Mouse (Mus musculus): Measurements from ENCODE around the gene Dctn2. TPM values are rescaled to one million over a fixed set of nuclear protein-coding genes. Genes with fewer than 3 reads are reported as not detected.

The Dctn2 gene
- polyA plus RNA-seq, 1 experiment from 2014 or later: 127 TPM

DNA sequence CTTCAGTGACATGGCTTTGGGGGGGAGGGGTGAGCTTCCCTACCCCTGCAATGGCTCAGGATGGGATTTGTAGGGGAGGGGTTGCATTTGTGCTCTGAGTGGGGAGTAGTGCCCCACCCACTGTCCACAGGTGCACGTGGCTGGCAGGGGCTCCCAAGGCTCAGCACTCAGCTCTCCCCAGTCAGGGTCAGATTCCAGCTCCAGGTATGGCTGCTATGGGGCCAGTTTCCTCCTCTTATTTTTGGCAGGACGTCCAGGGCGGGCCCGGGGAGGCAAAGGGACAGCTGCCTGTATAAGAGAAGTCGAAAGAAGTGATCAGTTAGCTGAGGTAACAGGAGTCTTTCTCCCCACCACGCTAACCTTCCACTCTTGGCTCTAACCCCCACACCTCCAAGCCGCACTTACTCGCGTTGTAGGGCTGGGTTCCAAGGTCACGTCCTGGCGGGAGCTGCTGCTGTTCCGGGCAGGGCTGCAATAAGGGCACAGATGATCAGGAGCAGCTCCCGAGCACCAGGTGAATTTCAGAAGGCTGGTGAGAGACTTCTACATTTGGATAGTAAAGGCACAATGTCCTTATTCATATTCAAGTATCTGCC, 16.6 kb downstream of the Dctn2 start:
- H3K4me2 ChIP-seq: no peak overlapping the region
- no peak overlapping the region for H3K9ac ChIP-seq
- ATAC-seq (replicated peaks; ENCODE audit: insufficient number of reproducible peaks, insufficient read depth, low FRiP score, low read depth): no peak
- H3K4me1 ChIP-seq (replicated peaks): peaks cover 32% of the 10 kb centered on the region
- H3K9me3 ChIP-seq (replicated peaks): no peaks in the 10 kb centered on the region
- H3K36me3 ChIP-seq: peaks cover 94% of the 10 kb centered on the region
- no peaks in the 10 kb centered on the region for H3K27me3 ChIP-seq
- no peak overlapping the region for H3K4me3 ChIP-seq
- H3K27ac ChIP-seq: no peak overlapping the region
- WGBS: 68% methylated on average over 13 of the region's 13 CpGs

DNA sequence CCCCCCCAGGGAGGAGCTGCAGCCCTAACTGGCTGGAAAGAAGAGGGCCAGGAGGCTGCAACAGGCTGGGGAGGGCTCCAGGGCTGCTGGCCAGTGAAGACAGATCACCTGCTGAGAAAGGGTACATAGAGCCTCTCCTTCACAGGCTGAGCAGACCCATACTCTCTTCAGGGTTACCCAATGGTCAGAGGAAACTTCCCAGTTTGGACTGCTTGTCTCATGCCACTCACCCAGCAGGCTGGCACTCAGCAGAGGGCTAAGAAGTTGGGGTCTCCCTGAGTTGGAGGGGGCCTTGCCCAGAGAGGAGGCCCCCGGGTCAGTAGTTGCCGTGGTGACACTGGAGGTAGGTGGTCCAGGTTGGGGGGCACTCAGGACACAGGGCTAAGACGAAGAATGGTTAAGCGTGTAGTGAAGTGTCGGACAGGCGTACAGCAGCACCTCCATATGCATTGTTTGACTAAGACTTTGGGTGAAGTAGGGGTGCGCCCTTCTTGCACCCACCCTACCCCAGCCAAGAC, 18.0 kb downstream of the Dctn2 start:
- peaks cover 82% of the 10 kb centered on the region for H3K36me3 ChIP-seq
- H3K9me3 ChIP-seq (replicated peaks): no peaks in the 10 kb centered on the region
- H3K27me3 ChIP-seq: no peaks in the 10 kb centered on the region
- ATAC-seq (replicated peaks; ENCODE audit: insufficient number of reproducible peaks, insufficient read depth, low FRiP score, low read depth): no peak
- H3K27ac ChIP-seq: no peak overlapping the region
- no peak overlapping the region for H3K4me3 ChIP-seq
- H3K4me1 ChIP-seq (replicated peaks): peaks cover 35% of the 10 kb centered on the region
- H3K4me2 ChIP-seq: no peak overlapping the region
- H3K9ac ChIP-seq: no peak overlapping the region
- WGBS: 95% methylated on average over 7 of the region's 7 CpGs

DNA sequence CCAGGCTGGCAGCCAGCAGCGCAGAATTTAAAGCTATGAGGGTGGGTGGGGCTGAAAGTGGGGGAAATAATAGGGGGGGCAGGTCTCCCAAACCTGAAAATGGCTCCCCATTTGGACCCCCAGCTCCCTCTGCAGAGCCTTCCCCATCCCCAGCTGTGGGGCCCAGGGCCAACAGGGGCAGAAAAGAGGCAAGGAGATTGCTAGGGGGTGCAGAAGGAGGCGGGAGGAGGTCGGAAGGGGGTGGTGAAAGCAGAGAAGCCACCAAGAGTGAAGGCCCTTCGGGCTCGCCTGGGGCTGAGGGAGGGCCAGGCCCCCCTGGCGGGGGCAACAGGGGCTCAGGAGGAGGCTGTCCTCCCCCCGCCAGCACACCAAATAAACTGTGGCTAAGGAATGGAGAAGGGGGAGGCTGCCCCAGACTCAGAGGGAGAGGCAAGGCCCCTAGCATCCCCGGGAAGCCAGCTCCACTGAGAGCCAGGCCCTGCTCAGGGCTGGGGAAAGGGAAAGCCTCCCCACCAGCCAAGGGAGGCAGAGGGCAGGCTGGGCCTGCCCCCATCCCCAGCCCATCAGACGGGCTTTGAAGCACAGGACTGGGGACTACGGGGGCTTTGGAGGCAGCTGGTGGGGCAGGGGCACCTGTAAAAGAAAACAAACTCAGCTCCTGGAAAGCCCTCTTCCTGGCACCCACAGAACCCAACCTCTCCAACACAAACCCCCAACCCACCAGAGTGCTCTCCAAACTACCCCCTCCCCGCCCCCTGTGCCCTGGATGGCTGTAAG, 18.7 kb downstream of the Dctn2 start:
- peaks cover 75% of the 10 kb centered on the region for H3K36me3 ChIP-seq
- peak overlapping the region; percentile 21; the same call in 1 of the 2 replicates for H3K9ac ChIP-seq
- H3K4me1 ChIP-seq (replicated peaks): peaks cover 41% of the 10 kb centered on the region
- no peak overlapping the region for H3K4me2 ChIP-seq
- no peak overlapping the region for H3K4me3 ChIP-seq
- no peak overlapping the region for H3K27ac ChIP-seq
- 75% methylated on average over 11 of the region's 11 CpGs for WGBS
- H3K9me3 ChIP-seq (replicated peaks): no peaks in the 10 kb centered on the region
- no peaks in the 10 kb centered on the region for H3K27me3 ChIP-seq
- no peak for ATAC-seq (replicated peaks; ENCODE audit: insufficient number of reproducible peaks, insufficient read depth, low FRiP score, low read depth)

DNA sequence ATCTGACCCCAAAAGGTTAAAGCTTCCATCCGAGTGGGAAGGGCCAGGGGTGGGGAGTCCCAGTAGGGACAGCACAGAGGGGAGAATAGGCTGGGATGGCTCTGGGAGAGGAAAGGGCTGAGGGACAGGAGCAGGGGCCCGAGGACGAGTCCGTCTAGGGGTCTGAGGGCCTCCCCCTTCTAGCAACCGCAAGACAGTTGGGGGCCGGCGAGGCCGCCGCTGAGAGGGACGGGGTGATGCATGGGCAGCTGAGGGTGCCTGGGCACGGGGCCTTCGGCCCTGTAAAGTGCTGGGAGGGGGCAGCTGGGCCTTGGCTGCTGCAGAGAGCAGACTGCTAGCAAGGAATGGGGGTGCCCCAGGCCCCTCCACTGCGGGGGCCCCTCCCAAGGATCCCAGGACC, 19.5 kb downstream of the Dctn2 start:
- Histone ChIP-seq H3K27me3 (no peaks in the 10 kb centered on the region), H3K9me3 (replicated peaks) (no peaks in the 10 kb centered on the region), H3K4me1 (replicated peaks) (peaks cover 42% of the 10 kb centered on the region), H3K27ac (no peak overlapping the region), H3K9ac (peak overlapping the region; percentile 21; the same call in 1 of the 2 replicates), H3K4me3 (no peak overlapping the region), H3K4me2 (no peak overlapping the region), H3K36me3 (peaks cover 67% of the 10 kb centered on the region)
- 85% methylated on average over 13 of the region's 13 CpGs for WGBS
- ATAC-seq (replicated peaks; ENCODE audit: insufficient number of reproducible peaks, insufficient read depth, low FRiP score, low read depth): no peak

DNA sequence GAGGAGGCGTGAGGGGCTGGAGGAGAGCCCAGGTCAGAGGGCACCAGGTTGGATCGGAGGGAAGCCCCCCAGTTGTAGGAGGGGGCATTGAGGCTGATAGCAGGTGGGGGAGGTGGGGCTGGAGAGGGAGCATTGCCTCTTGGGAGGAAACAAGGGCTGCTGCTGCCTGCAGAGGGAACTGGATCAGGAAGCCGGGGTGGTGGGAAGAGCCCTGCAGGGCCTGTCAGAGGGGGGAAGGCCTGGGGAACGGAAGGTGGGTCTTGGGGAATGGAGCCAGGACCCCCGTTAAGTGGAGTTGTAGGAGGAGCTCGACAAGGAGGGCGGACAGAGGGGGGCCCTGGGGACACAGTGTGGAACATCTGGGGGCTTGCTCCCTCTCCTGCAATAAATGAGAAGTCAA, 20.0 kb downstream of the Dctn2 start:
- Histone ChIP-seq H3K36me3 (peaks cover 62% of the 10 kb centered on the region), H3K9me3 (replicated peaks) (no peaks in the 10 kb centered on the region), H3K27me3 (no peaks in the 10 kb centered on the region), H3K4me2 (0 out of 2 replicates have a peak overlapping the region, but pooled peaks have one; percentile 4), H3K4me1 (replicated peaks) (peaks cover 42% of the 10 kb centered on the region), H3K4me3 (no peak overlapping the region), H3K27ac (no peak overlapping the region), H3K9ac (0 out of 2 replicates have a peak overlapping the region, but pooled peaks have one; percentile 7)
- no peak for ATAC-seq (replicated peaks; ENCODE audit: insufficient number of reproducible peaks, insufficient read depth, low FRiP score, low read depth)
- 69% methylated on average over 7 of the region's 7 CpGs for WGBS

DNA sequence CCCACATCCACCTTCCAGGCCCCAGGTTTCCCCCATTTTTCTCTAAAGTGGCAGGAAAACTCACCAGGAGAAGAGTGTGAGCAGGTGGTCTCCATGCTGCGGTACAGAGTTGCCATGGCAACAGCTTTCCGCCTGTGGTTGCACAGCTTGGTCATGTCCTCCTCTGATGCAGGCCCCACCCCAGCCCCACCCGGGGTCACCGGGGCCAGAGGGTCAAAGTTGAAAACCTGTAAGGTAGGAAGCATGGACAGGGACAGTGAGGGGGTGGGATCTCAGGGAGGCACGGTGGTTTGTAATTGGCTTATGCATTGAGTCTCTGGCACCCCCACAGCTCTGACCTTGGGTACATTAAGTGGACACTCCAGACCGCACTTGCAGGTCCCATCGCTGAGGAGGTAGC, 20.6 kb downstream of the Dctn2 start:
- ATAC-seq (replicated peaks; ENCODE audit: insufficient number of reproducible peaks, insufficient read depth, low FRiP score, low read depth): no peak
- H3K4me3 ChIP-seq: peak overlapping the region; percentile 64; the same call in 1 of the 2 replicates
- H3K9me3 ChIP-seq (replicated peaks): no peaks in the 10 kb centered on the region
- no peaks in the 10 kb centered on the region for H3K27me3 ChIP-seq
- H3K9ac ChIP-seq: no peak overlapping the region
- H3K4me1 ChIP-seq (replicated peaks): peaks cover 46% of the 10 kb centered on the region
- H3K27ac ChIP-seq: no peak overlapping the region; the same call in 1 of the 2 replicates
- H3K4me2 ChIP-seq: peak overlapping the region; percentile 90
- peaks cover 57% of the 10 kb centered on the region for H3K36me3 ChIP-seq
- WGBS: 68% methylated on average over 7 of the region's 7 CpGs

DNA sequence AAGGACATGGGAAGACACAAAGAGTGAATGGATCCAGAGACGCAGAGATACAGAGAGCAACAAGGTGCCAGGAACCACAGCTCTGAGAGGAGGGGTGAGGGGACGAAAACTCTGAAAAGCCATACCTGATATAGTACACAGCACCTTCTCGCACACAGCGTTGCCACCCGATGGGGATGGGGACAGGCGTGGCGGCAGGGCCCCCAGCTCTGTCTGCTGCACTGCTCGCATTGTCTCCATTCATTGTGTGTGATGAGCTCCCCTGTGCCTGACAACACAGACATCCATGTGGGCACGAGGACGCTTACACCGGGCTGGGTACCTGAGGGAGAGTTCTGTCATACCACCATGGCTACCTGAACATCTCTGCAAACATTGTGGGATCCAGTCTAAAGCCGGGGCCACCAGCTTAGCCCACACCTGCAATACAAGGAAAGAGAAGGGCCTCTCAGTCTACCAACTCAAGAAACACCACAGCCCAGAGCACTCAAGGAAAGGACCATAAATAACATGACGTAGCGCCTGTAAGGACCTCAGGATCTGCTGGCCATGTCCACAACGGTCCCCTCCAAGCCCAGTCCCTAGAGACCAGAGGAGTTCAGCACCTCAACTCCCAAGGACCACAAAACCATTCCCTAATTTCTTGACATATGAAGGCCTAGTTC, 21.2 kb downstream of the Dctn2 start:
- Histone ChIP-seq H3K9ac (peak overlapping the region; percentile 80), H3K9me3 (replicated peaks) (no peaks in the 10 kb centered on the region), H3K36me3 (peaks cover 50% of the 10 kb centered on the region), H3K4me3 (peak overlapping the region; percentile 64), H3K27me3 (no peaks in the 10 kb centered on the region), H3K4me1 (replicated peaks) (peaks cover 53% of the 10 kb centered on the region), H3K27ac (peak overlapping the region; percentile 98), H3K4me2 (peak overlapping the region; percentile 90)
- WGBS: 67% methylated on average over 15 of the region's 15 CpGs
- ATAC-seq (replicated peaks; ENCODE audit: insufficient number of reproducible peaks, insufficient read depth, low FRiP score, low read depth): no peak

DNA sequence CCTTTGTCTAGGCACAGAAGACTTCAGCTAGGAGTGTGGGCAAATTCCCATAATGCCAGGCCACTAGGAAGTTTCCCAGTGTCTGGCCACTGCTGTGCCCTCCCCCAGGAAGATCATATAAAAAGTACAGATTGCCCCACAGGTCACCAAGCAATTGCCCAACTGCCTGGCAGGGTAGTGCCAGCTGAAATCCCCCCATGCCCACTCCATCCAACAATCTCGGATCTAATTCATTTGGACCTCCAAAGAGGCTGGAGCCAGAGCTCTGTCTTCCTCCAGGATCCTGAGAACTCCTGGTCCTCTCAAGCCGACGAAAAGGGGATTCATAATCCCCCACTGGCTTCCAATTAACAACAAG, 21.7 kb downstream of the Dctn2 start:
- peak overlapping the region; percentile 80 for H3K9ac ChIP-seq
- no peaks in the 10 kb centered on the region for H3K9me3 ChIP-seq (replicated peaks)
- H3K4me3 ChIP-seq: peak overlapping the region; percentile 64
- no peaks in the 10 kb centered on the region for H3K27me3 ChIP-seq
- WGBS: 0% methylated on average over 3 of the region's 3 CpGs
- H3K36me3 ChIP-seq: peaks cover 45% of the 10 kb centered on the region
- H3K27ac ChIP-seq: peak overlapping the region; percentile 98
- H3K4me1 ChIP-seq (replicated peaks): peaks cover 55% of the 10 kb centered on the region
- ATAC-seq (replicated peaks; ENCODE audit: insufficient number of reproducible peaks, insufficient read depth, low FRiP score, low read depth): no peak
- H3K4me2 ChIP-seq: peak overlapping the region; percentile 90

DNA sequence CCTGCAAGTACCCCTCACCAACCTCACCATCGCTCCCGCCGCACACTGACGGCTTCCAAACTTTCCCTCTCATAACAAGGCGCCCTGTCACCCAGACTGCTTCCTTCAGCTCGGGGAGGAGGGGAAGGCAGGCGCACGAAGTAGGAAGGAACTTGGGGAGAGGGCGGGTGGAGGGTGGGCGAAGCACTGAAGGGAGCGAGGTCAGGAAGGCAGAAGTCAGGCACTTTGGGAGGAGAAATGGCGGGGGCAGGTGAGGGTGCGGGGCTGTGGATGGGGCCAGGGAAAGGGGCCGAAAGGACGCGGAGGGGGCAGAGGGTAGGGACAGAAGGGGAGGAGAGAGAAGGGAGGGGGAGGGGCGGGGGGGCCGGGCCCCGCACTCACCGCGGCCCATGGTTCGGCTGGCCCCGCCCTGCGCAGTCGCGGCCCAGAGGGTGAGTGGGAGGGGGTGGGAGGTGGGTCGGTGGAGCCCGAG, 22.2 kb downstream of the Dctn2 start:
- ATAC-seq (replicated peaks; ENCODE audit: insufficient number of reproducible peaks, insufficient read depth, low FRiP score, low read depth): peak; percentile 10
- H3K27ac ChIP-seq: peak overlapping the region; percentile 98
- peak overlapping the region; percentile 80 for H3K9ac ChIP-seq
- H3K36me3 ChIP-seq: peaks cover 40% of the 10 kb centered on the region
- H3K4me2 ChIP-seq: peak overlapping the region; percentile 90
- H3K9me3 ChIP-seq (replicated peaks): no peaks in the 10 kb centered on the region
- 0% methylated on average over 25 of the region's 28 CpGs for WGBS
- H3K27me3 ChIP-seq: no peaks in the 10 kb centered on the region
- peaks cover 59% of the 10 kb centered on the region for H3K4me1 ChIP-seq (replicated peaks)
- H3K4me3 ChIP-seq: peak overlapping the region; percentile 64

DNA sequence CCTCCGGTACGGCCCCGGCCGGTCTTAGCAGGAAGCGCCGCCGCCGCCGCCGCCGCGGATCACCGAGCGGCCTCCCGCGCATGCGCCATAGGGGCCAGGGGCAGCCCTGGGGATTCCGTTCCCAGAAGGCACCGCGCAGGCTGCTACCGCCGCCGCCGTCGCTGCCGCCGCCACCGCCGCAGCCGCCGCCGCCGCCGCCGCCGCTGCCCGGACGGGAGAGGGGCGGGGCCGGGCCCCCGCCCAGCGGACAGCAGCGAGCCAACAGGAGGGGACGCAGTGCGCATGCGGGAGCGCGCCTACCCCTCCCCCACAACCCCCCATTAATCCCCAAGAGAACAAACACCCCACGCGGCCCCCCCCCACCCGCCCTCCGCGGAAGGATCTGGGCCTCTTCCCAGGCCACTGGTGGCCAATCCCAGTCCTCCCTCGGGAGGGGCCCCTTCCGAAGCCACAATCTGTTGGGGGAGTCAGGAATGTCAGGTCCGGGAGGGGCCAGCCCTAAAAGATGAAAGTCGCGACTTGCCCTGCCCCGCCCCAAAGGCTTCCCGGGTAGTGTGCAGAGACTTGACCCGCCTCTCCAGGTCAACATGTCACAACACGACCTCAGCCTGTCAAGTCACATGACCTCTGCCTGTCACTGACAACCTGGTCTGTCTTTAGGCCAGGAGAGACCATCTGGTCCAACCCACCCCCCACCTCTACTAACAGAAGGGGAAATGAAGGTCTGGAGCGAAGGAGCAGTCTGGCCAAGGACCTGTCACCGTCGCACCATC, 22.8 kb downstream of the Dctn2 start, which contains the start of gene Mbd6:
Mbd6 (minus strand) TSS at position 219 of the 773 bp plus-strand sequence.
- Histone ChIP-seq H3K4me2 (peak within 1 kb of the TSS; percentile 90), H3K27ac (peak within 1 kb of the TSS; percentile 98), H3K9me3 (replicated peaks) (no peaks in the 10 kb centered on the region), H3K4me3 (peak within 1 kb of the TSS; percentile 64), H3K4me1 (replicated peaks) (peaks cover 61% of the 10 kb centered on the region), H3K36me3 (peaks cover 39% of the 10 kb centered on the region), H3K27me3 (no peaks in the 10 kb centered on the region), H3K9ac (peak within 1 kb of the TSS; percentile 80)
- peak; percentile 29 for ATAC-seq (replicated peaks; ENCODE audit: insufficient number of reproducible peaks, insufficient read depth, low FRiP score, low read depth)
- 1% methylated on average over 38 of the region's 65 CpGs for WGBS

Measured in heart, embryonic 15.5 days (tissue).